Mouse (Mus musculus) kidney, adult 2 months (tissue): ENCODE measurements around the gene Fam92b. TPM values are rescaled to one million over a fixed set of nuclear protein-coding genes. Genes with fewer than 3 reads are reported as not detected.

Source experiments
- DNase-seq: peaks from one replicate; pipeline ENCODE4 v3.0.0; 2021
- H3K27ac ChIP-seq: fragments of 200-500 bp; 2 replicates; pipeline ENCODE4 v1.5.1; 2012; ENCODE audit warnings: low read depth, low read length, control low read depth, inconsistent platforms; ENCODE audit not compliant: insufficient read depth
- H3K27me3 ChIP-seq: fragments of 200-500 bp; replicated peaks from 2 replicates; pipeline ENCODE4 v1.6.1; 2012; ENCODE audit warnings: mild to moderate bottlenecking, moderate library complexity, low read length, inconsistent platforms; ENCODE audit not compliant: control insufficient read depth, insufficient read depth
- H3K36me3 ChIP-seq: fragments of 200-500 bp; 2 replicates; pipeline ENCODE4 v1.6.1; 2012; ENCODE audit warnings: mild to moderate bottlenecking, moderate library complexity, low read length, inconsistent platforms; ENCODE audit not compliant: control insufficient read depth, insufficient read depth
- H3K4me1 ChIP-seq: fragments of 200-500 bp; 2 replicates; pipeline ENCODE4 v1.6.1; 2011; ENCODE audit warnings: low read length; ENCODE audit not compliant: control insufficient read depth, insufficient read depth
- H3K4me3 ChIP-seq: fragments of 200-500 bp; 2 replicates; pipeline ENCODE4 v1.5.1; 2011; ENCODE audit warnings: mild to moderate bottlenecking, low read depth, low read length, control low read depth; ENCODE audit not compliant: insufficient read depth
- CTCF ChIP-seq: fragments of 200-500 bp; conservative IDR thresholded peaks from 2 replicates; pipeline ENCODE4 v1.5.1; 2011; ENCODE audit warnings: low read depth, mild to moderate bottlenecking, control low read depth, low read length, moderate library complexity, mixed read lengths; ENCODE audit not compliant: insufficient read depth, insufficient read length
- POLR2A ChIP-seq: fragments of 200-500 bp; IDR thresholded peaks from one replicate; pipeline ENCODE4 v1.6.1; 2011; ENCODE audit warnings: low read depth, low read length, control low read depth
- WGBS: fragments of 180-500 bp; shearing (Covaris S2); methylation state at CpG from one replicate; pipeline ENCODE4 v1.1.7; 2018; 5-methylcytosine and 5-hydroxymethylcytosine counted together
- polyA plus RNA-seq: library from polyadenylated mRNA; depleted of rRNA; stranded (reverse); fragments of >200 nt; gene quantifications from 2 replicates; pipeline ENCODE4 v1.2.3, GENCODE M21; 2012

Fam92b gene
- polyA plus RNA-seq, 1 experiment, result not detected

DNA sequence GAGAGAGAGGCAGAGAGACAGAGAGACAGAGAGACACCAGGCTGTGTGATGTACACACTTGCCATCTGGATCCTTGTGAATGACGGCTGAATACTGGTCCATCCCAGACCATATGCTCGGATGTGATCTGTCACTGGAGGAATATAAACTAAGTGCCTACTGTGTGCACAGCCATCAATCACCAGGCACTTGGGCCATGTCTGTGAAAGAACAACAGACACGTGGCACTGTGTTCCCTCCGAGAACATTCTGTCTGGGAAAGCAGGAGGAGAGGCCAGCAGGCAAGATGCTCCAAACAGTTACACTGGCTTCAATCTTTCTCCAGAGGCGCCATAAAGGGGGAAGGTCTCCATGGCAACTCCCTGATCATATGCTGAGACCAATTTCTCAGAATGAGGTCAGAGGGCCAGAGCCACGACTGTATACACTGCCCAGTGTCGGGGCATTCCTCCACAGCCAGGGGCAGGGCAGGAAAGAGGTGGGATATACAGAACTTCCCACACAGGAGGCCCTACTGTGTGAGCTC is 3.2 kb upstream of the Fam92b start:
- H3K4me3 ChIP-seq, result no peak overlapping the region
- no peak for TF ChIP-seq POLR2A
- TF ChIP-seq CTCF, result no peak
- no peaks in the 10 kb centered on the region for H3K4me1 ChIP-seq
- no peaks in the 10 kb centered on the region; the same call in 1 of the 2 replicates for H3K27me3 ChIP-seq
- no peaks in the 10 kb centered on the region for H3K36me3 ChIP-seq
- WGBS, result 83% methylated on average over 7 of the region's 7 CpGs
- no peak overlapping the region for H3K27ac ChIP-seq
- no peak for DNase-seq

DNA sequence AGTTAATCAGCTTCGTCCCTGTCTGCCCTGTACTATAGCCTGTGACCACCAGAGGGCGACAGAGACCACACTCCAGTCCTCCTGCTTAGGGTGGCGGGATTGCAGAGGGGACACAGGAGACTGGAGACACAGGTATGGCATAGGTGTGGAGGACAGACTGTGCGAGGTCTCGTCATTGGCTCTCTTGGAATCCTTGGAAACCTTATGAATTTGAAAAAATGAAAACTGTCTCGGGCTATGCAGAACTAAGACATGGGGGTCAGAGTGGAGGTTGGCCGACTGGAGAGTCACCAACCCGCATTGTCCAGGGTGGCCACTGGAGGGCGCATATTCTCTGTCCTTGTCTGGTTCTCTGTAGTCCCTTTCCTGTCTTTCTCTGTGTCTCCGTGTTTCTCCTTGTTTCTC is 1.8 kb upstream of the Fam92b start:
- H3K27me3 ChIP-seq, result no peaks in the 10 kb centered on the region; the same call in 1 of the 2 replicates
- DNase-seq, result peak; percentile 92
- WGBS, result under 1% methylated on average over 10 of the region's 10 CpGs
- TF ChIP-seq CTCF (peak; percentile 93), POLR2A (no peak)
- H3K36me3 ChIP-seq, result no peaks in the 10 kb centered on the region
- no peaks in the 10 kb centered on the region for H3K4me1 ChIP-seq
- no peak overlapping the region for H3K27ac ChIP-seq
- H3K4me3 ChIP-seq, result no peak overlapping the region

DNA sequence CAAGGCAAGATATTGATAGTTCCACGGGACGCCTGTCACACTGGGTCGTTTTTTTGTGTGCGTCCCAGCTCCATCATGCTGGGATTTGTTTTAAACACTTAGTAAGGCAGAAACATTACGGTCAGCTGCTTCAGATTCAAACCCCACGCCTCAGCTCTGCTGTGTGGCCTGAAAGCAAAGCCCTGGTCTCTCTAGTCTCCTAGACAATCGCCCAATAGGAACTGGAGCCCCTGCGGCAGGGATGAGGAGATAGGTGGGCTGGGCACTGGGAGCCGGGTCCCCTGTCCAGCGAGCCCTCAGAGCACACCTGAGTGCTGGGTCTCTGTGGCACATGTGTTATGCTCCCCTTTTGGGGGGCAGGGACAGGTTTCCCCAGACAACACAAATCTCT is 853 bp upstream of the Fam92b start:
- Histone ChIP-seq H3K27me3 (no peaks in the 10 kb centered on the region; the same call in 1 of the 2 replicates), H3K4me3 (no peak overlapping the region), H3K36me3 (no peaks in the 10 kb centered on the region), H3K27ac (no peak overlapping the region), H3K4me1 (no peaks in the 10 kb centered on the region)
- DNase-seq, result no peak
- 30% methylated on average over 10 of the region's 10 CpGs for WGBS
- TF ChIP-seq POLR2A (no peak), CTCF (no peak)

DNA sequence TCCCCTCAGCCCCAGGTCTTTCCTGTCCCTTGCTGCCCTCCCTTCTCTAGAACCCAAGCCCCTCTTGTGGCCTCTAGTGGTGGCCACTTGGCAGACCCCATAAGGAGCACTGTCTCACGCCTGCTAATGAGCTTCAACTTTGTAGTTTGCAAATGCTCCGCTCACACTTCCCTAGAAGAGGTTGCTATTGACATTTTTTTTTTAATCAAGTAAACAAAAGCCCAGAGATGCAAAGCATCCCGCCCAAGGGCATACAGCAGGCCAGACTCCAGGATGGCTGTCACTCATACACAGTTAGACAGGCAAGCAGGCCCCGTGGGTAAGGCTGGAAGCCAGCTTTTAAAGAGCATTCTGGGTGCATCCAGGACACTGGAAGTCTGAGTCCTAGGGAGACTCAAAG is 661 bp downstream of the Fam92b start:
- no peak overlapping the region for H3K27ac ChIP-seq
- no peaks in the 10 kb centered on the region; the same call in 1 of the 2 replicates for H3K27me3 ChIP-seq
- no peak overlapping the region for H3K4me3 ChIP-seq
- no peak for DNase-seq
- H3K4me1 ChIP-seq, result no peaks in the 10 kb centered on the region
- H3K36me3 ChIP-seq, result no peaks in the 10 kb centered on the region
- TF ChIP-seq POLR2A (no peak), CTCF (no peak)
- 69% methylated on average over 4 of the region's 4 CpGs for WGBS

DNA sequence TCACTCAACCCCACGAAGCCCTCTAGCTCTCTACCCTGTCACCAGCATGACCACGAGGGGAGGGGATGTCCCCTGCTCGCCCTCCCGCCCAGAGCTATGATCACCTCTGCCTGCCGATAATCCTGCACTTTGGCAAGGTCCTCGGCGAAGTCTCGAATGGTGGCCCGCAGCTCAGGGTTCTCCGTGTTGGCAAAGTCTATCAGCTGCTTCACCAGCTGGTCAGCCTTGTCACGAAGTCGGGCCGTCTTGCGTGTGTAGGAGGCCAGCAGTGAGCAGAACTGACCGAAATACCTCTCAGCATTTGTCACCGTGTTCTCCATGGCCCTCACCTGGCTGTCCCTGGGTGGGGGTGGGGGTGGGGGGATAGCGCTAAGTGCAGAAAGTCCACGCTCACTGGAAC is 2.7 kb downstream of the Fam92b start:
- TF ChIP-seq CTCF, result no peak
- no peak for TF ChIP-seq POLR2A
- no peaks in the 10 kb centered on the region for H3K36me3 ChIP-seq
- no peak overlapping the region for H3K27ac ChIP-seq
- no peaks in the 10 kb centered on the region; the same call in 1 of the 2 replicates for H3K27me3 ChIP-seq
- H3K4me3 ChIP-seq, result no peak overlapping the region
- DNase-seq, result no peak
- WGBS, result 58% methylated on average over 18 of the region's 18 CpGs
- no peaks in the 10 kb centered on the region for H3K4me1 ChIP-seq

DNA sequence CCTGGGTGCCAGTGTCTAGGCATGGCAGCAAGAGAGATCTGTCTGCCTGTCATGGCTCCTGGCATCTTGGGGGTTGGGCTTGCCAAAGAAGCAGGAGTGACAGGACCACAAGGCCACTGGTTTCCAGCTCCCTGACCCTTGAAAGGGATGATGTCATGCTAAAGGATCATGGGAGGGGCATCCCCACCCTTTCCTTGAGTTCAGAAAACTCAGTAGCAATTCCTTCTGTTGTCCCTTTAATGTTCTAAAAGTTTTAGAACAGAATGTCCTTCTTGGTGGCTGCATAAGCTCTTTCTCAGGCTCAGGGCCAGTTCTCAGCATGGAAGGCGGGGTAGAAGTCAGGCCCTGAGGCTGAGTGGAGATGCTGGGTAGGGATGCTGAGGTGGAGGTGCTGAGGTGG is 4.1 kb downstream of the Fam92b start:
- no peaks in the 10 kb centered on the region for H3K36me3 ChIP-seq
- H3K4me3 ChIP-seq, result no peak overlapping the region
- H3K4me1 ChIP-seq, result no peaks in the 10 kb centered on the region
- TF ChIP-seq POLR2A (no peak), CTCF (no peak)
- no peaks in the 10 kb centered on the region; the same call in 1 of the 2 replicates for H3K27me3 ChIP-seq
- no peak overlapping the region for H3K27ac ChIP-seq
- DNase-seq, result no peak
- WGBS, result 88% methylated on average over 1 of the region's 1 CpGs

DNA sequence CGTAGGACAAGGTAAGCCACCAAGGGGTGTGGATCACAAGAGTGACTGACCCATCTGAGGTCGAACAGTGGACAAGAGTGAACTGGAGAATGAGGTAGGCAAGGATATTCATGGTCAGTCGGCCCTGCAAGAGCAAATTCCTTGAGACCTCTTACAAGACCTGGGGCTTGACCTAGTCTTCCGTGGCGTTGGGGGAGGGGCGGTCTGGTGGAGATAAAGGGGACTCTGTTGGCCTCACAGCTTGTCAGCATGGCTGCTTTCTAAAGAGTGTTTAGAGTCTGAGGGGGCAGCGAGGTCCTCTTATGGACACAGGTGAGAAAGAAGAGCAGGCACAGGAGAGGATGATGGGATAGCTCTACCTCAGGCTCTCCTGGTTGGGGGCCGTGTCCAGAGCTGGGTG is 8.1 kb downstream of the Fam92b start:
- DNase-seq, result no peak
- 56% methylated on average over 8 of the region's 8 CpGs for WGBS
- no peak overlapping the region for H3K27ac ChIP-seq
- H3K36me3 ChIP-seq, result no peaks in the 10 kb centered on the region
- TF ChIP-seq CTCF (no peak), POLR2A (no peak)
- H3K4me3 ChIP-seq, result no peak overlapping the region
- no peaks in the 10 kb centered on the region for H3K27me3 ChIP-seq
- no peaks in the 10 kb centered on the region for H3K4me1 ChIP-seq

DNA sequence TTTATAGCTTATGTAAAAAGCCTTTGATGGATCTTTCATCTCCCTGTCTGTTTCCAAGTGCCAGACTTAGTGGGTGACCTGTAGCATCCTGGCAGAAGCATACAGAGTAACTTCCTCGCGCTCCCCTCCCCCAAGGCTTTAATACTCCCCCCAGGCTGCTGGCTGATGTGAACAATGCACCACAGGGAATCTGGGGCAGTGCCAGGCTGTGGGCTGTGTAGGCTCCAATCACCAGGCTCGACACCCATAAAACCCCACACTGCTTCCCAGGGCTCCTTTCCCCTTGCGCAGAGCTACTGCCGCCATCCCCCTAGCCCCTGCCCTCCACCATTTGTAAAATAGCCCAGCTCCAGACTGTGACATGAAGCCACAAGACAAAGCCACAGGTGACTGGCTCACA is 9.4 kb downstream of the Fam92b start:
- Histone ChIP-seq H3K27me3 (no peaks in the 10 kb centered on the region), H3K4me1 (no peaks in the 10 kb centered on the region), H3K4me3 (no peak overlapping the region), H3K27ac (no peak overlapping the region), H3K36me3 (no peaks in the 10 kb centered on the region)
- WGBS, result 36% methylated on average over 5 of the region's 5 CpGs
- TF ChIP-seq POLR2A (no peak), CTCF (no peak)
- no peak for DNase-seq
